Mouse (Mus musculus) embryonic fibroblast, embryonic 13.5 days (primary cell): ENCODE results near the gene Zc3h12d.

Experiments
- CTCF ChIP-seq: IDR thresholded peaks from 2 replicates; pipeline ENCODE4 v1.5.1; 2011; ENCODE audit warnings: mild to moderate bottlenecking, control low read depth, low read length, moderate library complexity, borderline replicate concordance; ENCODE audit not compliant: insufficient read depth
- POLR2A ChIP-seq: IDR thresholded peaks from 2 replicates; pipeline ENCODE4 v1.6.1; 2011; ENCODE audit warnings: low read depth, mild to moderate bottlenecking, control low read depth, low read length, moderate library complexity

GRCm38 (mm10) chr10:7869746-7870145, 37.5 kb downstream of the Zc3h12d start:
- TF ChIP-seq CTCF = no peak
- no peak for TF ChIP-seq POLR2A
